Mouse (Mus musculus): Measurements from ENCODE around the gene Tubg1.

DNA sequence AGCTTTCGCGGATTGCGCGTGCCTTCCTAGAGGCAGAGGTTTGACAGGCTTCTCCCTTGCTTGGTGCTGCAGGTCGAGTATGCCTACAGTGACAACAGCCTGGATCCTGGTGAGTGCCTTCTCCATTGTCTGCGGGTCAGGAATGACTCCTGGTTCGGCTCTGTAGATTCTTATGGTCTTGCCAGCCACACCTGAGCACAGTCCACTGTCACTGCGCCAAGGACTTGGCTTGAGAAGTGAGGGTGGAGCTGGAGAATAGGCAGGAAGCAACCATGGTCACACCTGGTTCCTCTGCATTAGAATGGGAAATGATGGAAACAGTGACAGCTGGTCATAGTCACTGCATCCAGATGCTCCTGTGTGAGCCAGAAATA is 32.1 kb upstream of the Tubg1 start:
- TF ChIP-seq POLR2A (IDR thresholded peaks at IDR 0.05; ENCODE audit: borderline replicate concordance, insufficient read depth, low read length) (no peak), CTCF (IDR thresholded peaks at IDR 0.05; ENCODE audit: borderline replicate concordance, insufficient read depth, low read depth, low read length) (no peak)

Measured in cerebellum, adult 2 months (tissue).